Mouse (Mus musculus): ENCODE data around the gene Alb. TPM values are rescaled to one million over a fixed set of nuclear protein-coding genes. Genes with fewer than 3 reads are reported as not detected.

Alb gene
- polyA plus RNA-seq (2014; fragmentation: Illumina TruSeq; extraction: RNeasy Lipid Tissue Mini Kit (QIAGEN cat#74804); ENCODE audit: insufficient read depth, low read depth, low replicate concordance): 2.1 TPM

DNA sequence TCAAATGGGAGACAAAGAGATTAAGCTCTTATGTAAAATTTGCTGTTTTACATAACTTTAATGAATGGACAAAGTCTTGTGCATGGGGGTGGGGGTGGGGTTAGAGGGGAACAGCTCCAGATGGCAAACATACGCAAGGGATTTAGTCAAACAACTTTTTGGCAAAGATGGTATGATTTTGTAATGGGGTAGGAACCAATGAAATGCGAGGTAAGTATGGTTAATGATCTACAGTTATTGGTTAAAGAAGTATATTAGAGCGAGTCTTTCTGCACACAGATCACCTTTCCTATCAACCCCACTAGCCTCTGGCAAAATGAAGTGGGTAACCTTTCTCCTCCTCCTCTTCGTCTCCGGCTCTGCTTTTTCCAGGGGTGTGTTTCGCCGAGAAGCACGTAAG is at the start of gene Alb:
Alb (plus strand) TSS at position 279 of the 400 bp plus-strand sequence.

GRCm38 (mm10) chr5:90490518-90490917 is 29.8 kb downstream of the Alb start, which contains the start of gene Afp:
Gene Afp (plus strand): TSS chr5:90490737.

GRCm38 (mm10) chr5:90518356-90519100 is 57.8 kb downstream of the Alb start, which contains the start of gene Afm:
Gene Afm (plus strand): TSS chr5:90518932.

Other genes with a start within 250 kb of the Alb start
- 6.5 TPM for gene Cox18, start 236.9 kb upstream of the Alb start, polyA plus RNA-seq (2014; fragmentation: Illumina TruSeq; extraction: RNeasy Lipid Tissue Mini Kit (QIAGEN cat#74804); ENCODE audit: insufficient read depth, low read depth, low replicate concordance)
- gene Ankrd17, start 94.3 kb upstream of the Alb start, polyA plus RNA-seq (2014; fragmentation: Illumina TruSeq; extraction: RNeasy Lipid Tissue Mini Kit (QIAGEN cat#74804); ENCODE audit: insufficient read depth, low read depth, low replicate concordance): 8.1 TPM
- gene Gm9958, start 93.7 kb upstream of the Alb start, polyA plus RNA-seq (2014; fragmentation: Illumina TruSeq; extraction: RNeasy Lipid Tissue Mini Kit (QIAGEN cat#74804); ENCODE audit: insufficient read depth, low read depth, low replicate concordance): 1.7 TPM
- 0.83 TPM for gene Afp, start 29.8 kb downstream of the Alb start, polyA plus RNA-seq (2014; fragmentation: Illumina TruSeq; extraction: RNeasy Lipid Tissue Mini Kit (QIAGEN cat#74804); ENCODE audit: insufficient read depth, low read depth, low replicate concordance)
- 0.40 TPM for gene Afm, start 58.0 kb downstream of the Alb start, polyA plus RNA-seq (2014; fragmentation: Illumina TruSeq; extraction: RNeasy Lipid Tissue Mini Kit (QIAGEN cat#74804); ENCODE audit: insufficient read depth, low read depth, low replicate concordance)
- not detected for gene 5830473C10Rik, start 100.2 kb downstream of the Alb start, polyA plus RNA-seq (2014; fragmentation: Illumina TruSeq; extraction: RNeasy Lipid Tissue Mini Kit (QIAGEN cat#74804); ENCODE audit: insufficient read depth, low read depth, low replicate concordance)
- gene Rassf6, start 179.8 kb downstream of the Alb start, polyA plus RNA-seq (2014; fragmentation: Illumina TruSeq; extraction: RNeasy Lipid Tissue Mini Kit (QIAGEN cat#74804); ENCODE audit: insufficient read depth, low read depth, low replicate concordance): 4.5 TPM